Mouse (Mus musculus) c-Kit-positive CD71-positive TER-119-positive erythroid progenitor cells, embryonic 14.5 days (primary cell): Measurements from ENCODE around the gene Scgb2b19.
"Not testable (repeated sequence)": the region's sequence is repeated elsewhere in the genome, so short reads cannot be mapped to it uniquely, and the experiment has no call there.

ENCODE experiments used
- DNase-seq: peaks from one replicate; pipeline ENCODE4 v3.0.0-alpha.2; 2013; ENCODE audit warnings: low spot score

Scgb2b19 gene

DNA sequence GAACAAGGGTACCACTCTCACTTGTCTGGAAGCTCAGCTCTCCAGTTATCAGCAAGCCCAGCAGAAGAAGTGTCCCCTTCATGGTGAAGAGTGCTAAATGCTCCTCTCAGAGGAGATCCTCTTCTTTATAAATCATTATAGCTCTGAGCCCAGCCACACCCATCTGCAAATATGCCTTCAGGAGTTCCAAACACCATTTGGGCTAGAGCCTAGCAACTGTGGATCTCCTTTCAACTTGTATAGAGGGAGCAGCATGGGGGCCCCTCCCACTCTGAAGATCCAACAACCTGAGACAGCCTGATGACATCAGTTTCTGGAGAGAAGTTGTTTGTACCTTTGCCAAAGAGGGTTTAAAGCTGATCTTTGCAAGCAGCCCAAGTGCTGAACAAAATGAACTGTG is at the start of gene Scgb2b19:
TSS of gene Scgb2b19 (minus strand) at position 101 of the 400 bp plus-strand sequence.
- DNase-seq = not testable (repeated sequence)

DNA sequence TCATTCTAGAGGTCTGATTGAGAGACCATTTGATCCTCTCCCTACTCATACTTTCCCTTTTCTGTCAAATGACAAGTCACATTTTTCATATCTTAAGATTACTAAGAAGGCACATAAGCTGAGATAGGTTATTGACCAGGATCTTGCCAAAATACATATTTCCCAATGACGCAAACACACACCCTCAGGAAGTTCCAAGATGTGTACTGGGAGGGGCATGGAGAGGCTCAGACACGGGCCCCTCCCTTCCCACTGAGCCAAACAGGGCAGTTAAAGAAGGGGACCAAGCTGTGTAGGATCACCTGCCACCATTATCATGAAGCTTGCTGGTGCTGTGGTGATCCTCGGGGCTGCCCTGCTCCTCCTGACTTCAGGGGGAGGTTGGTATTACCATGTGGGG is 6.9 kb upstream of the Scgb2b19 start, which contains the start of gene Scgb1b19:
TSS of gene Scgb1b19 (plus strand) at position 301 of the 400 bp plus-strand sequence.
- not testable (repeated sequence) for DNase-seq
